Mouse (Mus musculus) layer of hippocampus, postnatal 36 days (tissue): Measurements from ENCODE around the gene Ubl3. TPM values are rescaled to one million over a fixed set of nuclear protein-coding genes. Genes with fewer than 3 reads are reported as not detected.

ENCODE experiments used
- DNase-seq, 2 experiments: peaks; one replicate each; pipeline ENCODE4 v3.0.0; 2022
- total RNA-seq, 2 experiments: library from RNA; stranded (reverse); gene quantifications; 2 replicates each; pipeline ENCODE4 v1.2.3; 2021

The Ubl3 gene
- total RNA-seq, 2 experiments from 2014 or later: 222 to 250 TPM

GRCm38 (mm10) chr5:148562235-148562634 lies 9.6 kb upstream of the Ubl3 start:
- no peak for DNase-seq

GRCm38 (mm10) chr5:148559261-148559958 lies 6.8 kb upstream of the Ubl3 start:
- no peak for DNase-seq

GRCm38 (mm10) chr5:148558472-148558871 lies 5.9 kb upstream of the Ubl3 start:
- no peak for DNase-seq

GRCm38 (mm10) chr5:148556509-148556908 lies 3.9 kb upstream of the Ubl3 start:
- no peak for DNase-seq

- DNase-seq: no peak
Observed at GRCm38 (mm10) chr5:148555156-148555555, 2.6 kb upstream of the Ubl3 start.

GRCm38 (mm10) chr5:148554701-148555100 lies 2.1 kb upstream of the Ubl3 start:
- DNase-seq: no peak

- DNase-seq: no peak
Observed at GRCm38 (mm10) chr5:148554242-148554641, 1.7 kb upstream of the Ubl3 start.

GRCm38 (mm10) chr5:148553723-148554122 lies 1.1 kb upstream of the Ubl3 start:
- no peak for DNase-seq

- no peak for DNase-seq
Observed at GRCm38 (mm10) chr5:148551764-148552136, 839 bp downstream of the Ubl3 start.

GRCm38 (mm10) chr5:148550821-148551763 lies 1.5 kb downstream of the Ubl3 start:
- peak in 1 of 2 experiments; percentile 49 for DNase-seq

GRCm38 (mm10) chr5:148550393-148550792 lies 2.2 kb downstream of the Ubl3 start:
- DNase-seq: no peak

GRCm38 (mm10) chr5:148549307-148549706 lies 3.3 kb downstream of the Ubl3 start:
- DNase-seq: no peak

GRCm38 (mm10) chr5:148548568-148548967 lies 4.0 kb downstream of the Ubl3 start:
- DNase-seq: no peak

GRCm38 (mm10) chr5:148547870-148548456 lies 4.6 kb downstream of the Ubl3 start:
- no peak for DNase-seq

GRCm38 (mm10) chr5:148546970-148547369 lies 5.6 kb downstream of the Ubl3 start:
- no peak for DNase-seq

- DNase-seq: no peak
Observed at GRCm38 (mm10) chr5:148544733-148545132, 7.9 kb downstream of the Ubl3 start.

GRCm38 (mm10) chr5:148542196-148542595 lies 10.4 kb downstream of the Ubl3 start:
- no peak for DNase-seq

GRCm38 (mm10) chr5:148535669-148536430 lies 16.7 kb downstream of the Ubl3 start:
- no peak for DNase-seq

GRCm38 (mm10) chr5:148534644-148535043 lies 17.9 kb downstream of the Ubl3 start:
- DNase-seq: no peak

- DNase-seq: no peak
Observed at GRCm38 (mm10) chr5:148533924-148534323, 18.7 kb downstream of the Ubl3 start.

GRCm38 (mm10) chr5:148532201-148532600 lies 20.4 kb downstream of the Ubl3 start:
- no peak for DNase-seq

- no peak for DNase-seq
Observed at GRCm38 (mm10) chr5:148527632-148528031, 25.0 kb downstream of the Ubl3 start.
